In genomic region chr6:127129659-127130058, GRCm38 (mm10) we compare ENCODE assay signal across 27 mouse cellular contexts. TPM values are rescaled to one million over a fixed set of nuclear protein-coding genes. Genes with fewer than 3 reads are reported as not detected.
A peak's percentile ranks its signal among the peaks of the same experiment; 100 is the strongest.
DNase-seq lines count a peak whose midpoint lies in the region; ATAC-seq and TF ChIP-seq lines count a peak whose summit lies in the region.
"Had no signal": no experiment of that assay in that cellular context is flagged by ENCODE, and none has a peak within 500 bp of the region (broad histone marks: within the 10 kb centered on the region; RNA-seq: fewer than 3 reads in every experiment).

No protein-coding gene starts in this region.

- WGBS in forebrain, postnatal 0 days: 92% methylated on average over 14 of the region's 14 CpGs
- 94% methylated on average over 14 of the region's 14 CpGs for WGBS in forebrain, embryonic 12.5 days

- TF ChIP-seq CTCF in forebrain, postnatal 0 days (IDR thresholded peaks at IDR 0.05; ENCODE audit: low read depth): no peak
- TF ChIP-seq CTCF in E14TG2a.4 (conservative IDR thresholded peaks at IDR 0.05; ENCODE audit: low read length): no peak

- no peaks in the 10 kb centered on the region for H3K27me3 ChIP-seq in forebrain, postnatal 0 days (ENCODE audit: insufficient read depth, low read length)
- H3K27me3 ChIP-seq in forebrain, embryonic 12.5 days: no peaks in the 10 kb centered on the region
- H3K27me3 ChIP-seq in E14TG2a.4 (ENCODE audit: insufficient read depth, low read length): peaks cover 32% of the 10 kb centered on the region
- H3K27me3 ChIP-seq: embryonic facial prominence, embryonic 13.5 days; embryonic facial prominence, embryonic 15.5 days; Patski had no signal

- intact Hi-C loops in left cerebral cortex, postnatal 36 days (cut with DNase I): no loop called here

- no peak overlapping the region for H3K9ac ChIP-seq in forebrain, postnatal 0 days
- no peak overlapping the region for H3K9ac ChIP-seq in forebrain, embryonic 12.5 days
- H3K9ac ChIP-seq: embryonic facial prominence, embryonic 13.5 days; embryonic facial prominence, embryonic 15.5 days had no signal

- H3K36me3 ChIP-seq in forebrain, postnatal 0 days (ENCODE audit: insufficient read depth): no peaks in the 10 kb centered on the region
- H3K36me3 ChIP-seq in forebrain, embryonic 12.5 days (replicated peaks): peaks cover 73% of the 10 kb centered on the region
- H3K36me3 ChIP-seq in E14TG2a.4 (ENCODE audit: insufficient read depth, low read length): peaks cover 32% of the 10 kb centered on the region

- no peak for DNase-seq in forebrain, postnatal 0 days
- no peak for DNase-seq in layer of hippocampus, adult 9-11 months
- no peak for DNase-seq in left cerebral cortex, postnatal 36 days (ENCODE audit: low spot score in 2 of 2)
- DNase-seq: adrenal gland, adult 8-10 months; adrenal gland, postnatal 14 days; adrenal gland, postnatal 36 days; cerebellum, adult 11-12 months; cerebellum, adult 2 months; cerebellum, adult 9-11 months; cerebellum, postnatal 14 days; cerebellum, postnatal 36 days; embryo, embryonic 11 days had no signal

- no peak for ATAC-seq in forebrain, postnatal 0 days
- ATAC-seq in forebrain, embryonic 12.5 days (ENCODE audit: low FRiP score): no peak
- peak; percentile 78 for ATAC-seq in granulocyte monocyte progenitor cell, adult 5-6 weeks (replicated peaks; ENCODE audit: poor library complexity, severe bottlenecking)
- ATAC-seq in megakaryocyte progenitor cell, adult 5-6 weeks (replicated peaks; ENCODE audit: poor library complexity): peak; percentile 51
- ATAC-seq: activated CD4-positive, CD25-positive, alpha-beta regulatory T cell, adult 4 months; Patski had no signal

- H3K4me1 ChIP-seq in forebrain, postnatal 0 days (ENCODE audit: insufficient read depth): peaks cover 10% of the 10 kb centered on the region; the same call in 1 of the 2 replicates
- peaks cover 36% of the 10 kb centered on the region for H3K4me1 ChIP-seq in forebrain, embryonic 12.5 days
- H3K4me1 ChIP-seq in E14TG2a.4 (replicated peaks; ENCODE audit: low read depth, low read length): peaks cover 56% of the 10 kb centered on the region
- H3K4me1 ChIP-seq: embryonic facial prominence, embryonic 13.5 days had no signal

- no peak overlapping the region for H3K4me2 ChIP-seq in forebrain, postnatal 0 days (ENCODE audit: low read depth)
- H3K4me2 ChIP-seq in forebrain, embryonic 12.5 days: no peak overlapping the region
- H3K4me2 ChIP-seq: embryonic facial prominence, embryonic 13.5 days; embryonic facial prominence, embryonic 15.5 days had no signal

- H3K27ac ChIP-seq in forebrain, postnatal 0 days (ENCODE audit: low read depth, low read length): peak overlapping the region; percentile 15; the same call in 1 of the 2 replicates
- no peak overlapping the region for H3K27ac ChIP-seq in forebrain, embryonic 12.5 days
- H3K27ac ChIP-seq: embryonic facial prominence, embryonic 13.5 days; embryonic facial prominence, embryonic 15.5 days had no signal

- no peaks in the 10 kb centered on the region for H3K9me3 ChIP-seq in forebrain, postnatal 0 days (ENCODE audit: low read length)
- H3K9me3 ChIP-seq in forebrain, embryonic 12.5 days: no peaks in the 10 kb centered on the region
- no peaks in the 10 kb centered on the region for H3K9me3 ChIP-seq in E14TG2a.4 (ENCODE audit: low read length)
- H3K9me3 ChIP-seq: embryonic facial prominence, embryonic 13.5 days; embryonic facial prominence, embryonic 15.5 days; G1E had no signal

- no peak overlapping the region for H3K4me3 ChIP-seq in forebrain, postnatal 0 days (ENCODE audit: low read depth, low read length)
- no peak overlapping the region for H3K4me3 ChIP-seq in forebrain, embryonic 12.5 days (replicated peaks)
- H3K4me3 ChIP-seq in E14TG2a.4 (replicated peaks; ENCODE audit: low read length): peak overlapping the region; percentile 50; the same call in 1 of the 2 replicates
- H3K4me3 ChIP-seq: embryonic facial prominence, embryonic 13.5 days; embryonic facial prominence, embryonic 15.5 days; erythroblast, embryonic 14.5 days had no signal

RNA-seq across cellular contexts. Expression of gene Tigar, which starts 20.3 kb away (rescaled TPM):
- total RNA-seq in forebrain, postnatal 0 days (2014; rRNA removed): 8.1 and 9.3 TPM in 2 replicates
- 6.1 and 6.8 TPM in 2 replicates for polyA plus RNA-seq in forebrain, postnatal 0 days (2015; fragmentation: Nextera tagmentation; extraction: Ambion mirVana)
- polyA plus RNA-seq in forebrain, embryonic 12.5 days (2016; fragmentation: Nextera tagmentation; extraction: Ambion mirVana): 8.8 and 9.9 TPM in 2 replicates
- 10.7 and 11.6 TPM in 2 replicates for total RNA-seq in granulocyte monocyte progenitor cell, adult 5-6 weeks (2014; fragmentation: Nextera tagmentation)
- total RNA-seq in granulocyte monocyte progenitor cell, adult 5-6 weeks (2017): 12.8 and 18.5 TPM in 2 replicates
- 8.4 and 9.8 TPM in 2 replicates for total RNA-seq in megakaryocyte progenitor cell, adult 5-6 weeks (2015)
- total RNA-seq in megakaryocyte progenitor cell, adult 5-6 weeks (2017): 8.0 and 13.7 TPM in 2 replicates
- 10 to 100 TPM; 24.1 to 25.0 TPM for total RNA-seq in left cerebral cortex, postnatal 36 days (2021)
- polyA plus RNA-seq: erythroblast, embryonic 14.5 days had no signal

RNA-seq across cellular contexts. Expression of gene Ccnd2, which starts 22.3 kb away (rescaled TPM):
- 31.4 and 44.1 TPM in 2 replicates for total RNA-seq in forebrain, postnatal 0 days (2014; rRNA removed)
- 430 and 467 TPM in 2 replicates for polyA plus RNA-seq in forebrain, postnatal 0 days (2015; fragmentation: Nextera tagmentation; extraction: Ambion mirVana)
- polyA plus RNA-seq in forebrain, embryonic 12.5 days (2016; fragmentation: Nextera tagmentation; extraction: Ambion mirVana): 1,349 and 1,505 TPM in 2 replicates
- total RNA-seq in granulocyte monocyte progenitor cell, adult 5-6 weeks (2014; fragmentation: Nextera tagmentation): 125 and 390 TPM in 2 replicates
- total RNA-seq in granulocyte monocyte progenitor cell, adult 5-6 weeks (2017): 51.6 and 54.8 TPM in 2 replicates
- 76.9 and 124 TPM in 2 replicates for total RNA-seq in megakaryocyte progenitor cell, adult 5-6 weeks (2015)
- total RNA-seq in megakaryocyte progenitor cell, adult 5-6 weeks (2017): 38.8 and 51.4 TPM in 2 replicates
- total RNA-seq in left cerebral cortex, postnatal 36 days (2021): 10 to 100 TPM; 86.5 to 89.5 TPM

RNA-seq across cellular contexts. Expression of gene Fgf23, which starts 57.0 kb away (rescaled TPM):
- 0.15 and 0.38 TPM in 2 replicates for total RNA-seq in forebrain, postnatal 0 days (2014; rRNA removed)
- 0.08 and 0.13 TPM in 2 replicates for polyA plus RNA-seq in forebrain, postnatal 0 days (2015; fragmentation: Nextera tagmentation; extraction: Ambion mirVana)
- 0.14 TPM in 1 of 2 replicates, not detected in the other for polyA plus RNA-seq in forebrain, embryonic 12.5 days (2016; fragmentation: Nextera tagmentation; extraction: Ambion mirVana)
- total RNA-seq in granulocyte monocyte progenitor cell, adult 5-6 weeks (2014; fragmentation: Nextera tagmentation): not detected in 2 replicates
- not detected in 2 replicates for total RNA-seq in granulocyte monocyte progenitor cell, adult 5-6 weeks (2017)
- total RNA-seq in megakaryocyte progenitor cell, adult 5-6 weeks (2015): not detected in 2 replicates
- total RNA-seq in megakaryocyte progenitor cell, adult 5-6 weeks (2017): not detected in 2 replicates
- 1 to 10 TPM in 1 of 2 experiments, under 1 TPM in 1; 0.39 to 1.1 TPM for total RNA-seq in left cerebral cortex, postnatal 36 days (2021)
- total RNA-seq: adrenal gland, adult 18-20 months; adrenal gland, adult 8-10 months; adrenal gland, postnatal 14 days; adrenal gland, postnatal 36 days; common myeloid progenitor, adult 5-6 weeks had no signal
- polyA plus RNA-seq: activated CD4-positive, CD25-positive, alpha-beta regulatory T cell, adult 4 months; C2C12; embryonic facial prominence, embryonic 11.5 days; erythroblast, embryonic 14.5 days; forebrain, embryonic 11.5 days; G1E had no signal

Comparison
In these comparisons a context has a peak if more than half of its experiments do, and no peak if none do; other contexts are left out.
1. ATAC-seq: peak in granulocyte monocyte progenitor cell, adult 5-6 weeks (single experiment) and megakaryocyte progenitor cell, adult 5-6 weeks (single experiment); none in forebrain, postnatal 0 days (single experiment) and forebrain, embryonic 12.5 days (single experiment).